Mouse (Mus musculus): ENCODE data around the gene Zfyve1. TPM values are rescaled to one million over a fixed set of nuclear protein-coding genes. Genes with fewer than 3 reads are reported as not detected.
A peak's percentile ranks its signal among the peaks of the same experiment; 100 is the strongest.
"Not testable (repeated sequence)": the region's sequence is repeated elsewhere in the genome, so short reads cannot be mapped to it uniquely, and the experiment has no call there.

Gene Zfyve1
- 17.9 and 18.2 TPM in 2 replicates for polyA plus RNA-seq (2015; fragmentation: Nextera tagmentation; extraction: Ambion mirVana)

DNA sequence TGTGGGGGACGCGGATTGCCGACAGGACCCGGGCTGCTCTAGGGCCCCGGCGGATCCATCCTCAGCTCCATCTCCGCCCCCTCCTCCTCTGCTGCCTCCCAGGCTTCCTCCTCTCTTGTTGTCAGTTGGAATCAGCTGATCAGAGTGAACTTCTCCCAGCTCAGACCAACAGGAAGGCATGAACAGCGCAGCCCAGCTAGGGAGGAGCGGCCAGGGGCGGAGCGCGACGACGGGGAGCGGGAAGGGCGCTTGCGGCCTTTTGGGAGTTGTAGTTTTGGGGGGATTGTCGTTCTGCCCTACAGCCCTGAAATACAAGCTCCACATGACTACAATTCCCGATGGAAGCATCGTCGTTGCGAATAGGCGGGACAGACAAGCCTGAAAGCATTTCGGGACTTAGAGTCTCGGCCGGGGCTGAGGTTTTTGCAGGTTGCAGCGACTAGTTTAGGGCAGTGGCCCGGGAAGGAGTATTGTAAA lies at the start of gene Zfyve1:
Zfyve1 (minus strand) TSS at position 198 of the 477 bp plus-strand sequence.
- H3K27me3 ChIP-seq, result no peaks in the 10 kb centered on the region
- ATAC-seq (ENCODE audit: insufficient number of reproducible peaks, low FRiP score, low TSS enrichment, low read depth), result peak; percentile 98
- no peaks in the 10 kb centered on the region for H3K9me3 ChIP-seq
- H3K4me3 ChIP-seq, result peak within 1 kb of the TSS; percentile 95
- peak within 1 kb of the TSS; percentile 94 for H3K9ac ChIP-seq
- peak within 1 kb of the TSS; percentile 57 for H3K4me2 ChIP-seq
- peaks cover 22% of the 10 kb centered on the region for H3K36me3 ChIP-seq
- H3K4me1 ChIP-seq, result peaks cover 21% of the 10 kb centered on the region
- peak within 1 kb of the TSS; percentile 89 for H3K27ac ChIP-seq
- under 1% methylated on average over 28 of the region's 28 CpGs for WGBS

DNA sequence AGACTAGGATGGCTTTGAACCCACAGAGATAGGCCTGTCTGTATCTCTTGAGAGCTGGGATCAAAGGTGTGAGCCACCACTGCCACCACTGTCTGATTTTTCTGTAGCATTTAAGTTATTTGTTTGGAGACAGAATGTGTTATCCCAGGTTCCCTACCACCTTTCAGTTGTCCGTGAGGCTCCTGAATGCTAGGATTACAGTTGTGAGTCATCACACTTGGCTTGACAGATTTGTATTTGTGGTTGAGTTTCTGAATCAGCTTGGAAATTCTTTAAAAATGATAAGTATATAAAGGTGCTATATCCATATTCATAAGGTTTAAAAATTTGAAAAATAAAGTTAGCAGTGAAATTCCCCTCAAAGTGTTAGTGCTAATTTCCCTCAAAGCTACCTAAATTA lies 46.1 kb upstream of the Zfyve1 start:
- Histone ChIP-seq H3K27ac (no peak overlapping the region), H3K4me2 (no peak overlapping the region), H3K4me1 (no peaks in the 10 kb centered on the region), H3K9ac (no peak overlapping the region), H3K27me3 (no peaks in the 10 kb centered on the region), H3K36me3 (peaks cover 47% of the 10 kb centered on the region), H3K4me3 (no peak overlapping the region), H3K9me3 (no peaks in the 10 kb centered on the region)
- 89% methylated on average over 1 of the region's 1 CpGs for WGBS
- ATAC-seq (ENCODE audit: insufficient number of reproducible peaks, low FRiP score, low TSS enrichment, low read depth), result no peak

DNA sequence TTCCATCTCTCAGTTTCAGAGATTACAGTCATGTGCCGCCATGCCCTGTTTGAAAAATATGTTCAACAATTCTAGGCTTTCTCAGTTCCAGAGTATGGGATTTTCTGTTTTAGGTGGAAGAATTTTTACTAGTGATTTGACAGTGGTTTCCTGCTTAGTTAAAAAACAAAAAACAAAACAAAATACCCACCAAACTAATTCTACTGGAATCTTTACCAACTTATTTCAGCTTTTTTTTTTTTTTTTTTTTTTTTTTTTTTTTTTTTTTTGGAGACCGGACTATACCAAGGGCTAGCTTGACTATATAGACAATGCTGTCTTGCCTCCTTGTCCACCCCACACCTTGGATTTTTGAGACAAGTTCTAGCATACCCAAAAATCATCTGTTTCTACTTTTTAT lies 44.2 kb upstream of the Zfyve1 start:
- H3K4me2 ChIP-seq, result no peak overlapping the region
- H3K27me3 ChIP-seq, result no peaks in the 10 kb centered on the region
- no peak overlapping the region for H3K4me3 ChIP-seq
- no peak overlapping the region for H3K9ac ChIP-seq
- H3K36me3 ChIP-seq, result peaks cover 55% of the 10 kb centered on the region
- WGBS, result 92% methylated on average over 2 of the region's 2 CpGs
- H3K27ac ChIP-seq, result no peak overlapping the region
- no peaks in the 10 kb centered on the region for H3K4me1 ChIP-seq
- no peaks in the 10 kb centered on the region for H3K9me3 ChIP-seq
- ATAC-seq (ENCODE audit: insufficient number of reproducible peaks, low FRiP score, low TSS enrichment, low read depth), result no peak

DNA sequence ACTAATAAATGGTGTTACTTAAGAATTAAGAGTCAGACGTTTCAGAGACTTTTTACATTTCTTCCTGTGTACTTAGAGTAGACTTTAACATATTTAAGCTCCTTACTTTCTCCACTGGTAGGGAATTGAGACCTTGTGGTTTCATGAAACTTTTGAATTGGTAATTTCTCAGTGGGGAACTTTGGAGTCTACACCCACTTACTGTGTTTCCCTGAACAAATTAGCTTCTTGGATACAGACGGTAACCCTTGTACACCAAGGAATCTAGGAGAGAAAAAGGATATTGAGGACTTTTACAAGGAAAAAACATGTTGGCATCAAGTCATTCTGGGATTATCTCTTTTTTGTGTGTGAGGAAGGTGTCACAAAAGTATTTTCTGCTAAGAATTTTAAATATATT lies 36.8 kb upstream of the Zfyve1 start:
- no peak overlapping the region for H3K27ac ChIP-seq
- no peak overlapping the region for H3K9ac ChIP-seq
- no peaks in the 10 kb centered on the region for H3K9me3 ChIP-seq
- H3K4me3 ChIP-seq, result no peak overlapping the region
- no peaks in the 10 kb centered on the region for H3K27me3 ChIP-seq
- H3K4me1 ChIP-seq, result no peaks in the 10 kb centered on the region
- peaks cover 26% of the 10 kb centered on the region; the same call in 1 of the 2 replicates for H3K36me3 ChIP-seq
- no peak overlapping the region; the same call in 1 of the 2 replicates for H3K4me2 ChIP-seq
- WGBS, result 36% methylated on average over 2 of the region's 2 CpGs
- ATAC-seq (ENCODE audit: insufficient number of reproducible peaks, low FRiP score, low TSS enrichment, low read depth), result no peak

DNA sequence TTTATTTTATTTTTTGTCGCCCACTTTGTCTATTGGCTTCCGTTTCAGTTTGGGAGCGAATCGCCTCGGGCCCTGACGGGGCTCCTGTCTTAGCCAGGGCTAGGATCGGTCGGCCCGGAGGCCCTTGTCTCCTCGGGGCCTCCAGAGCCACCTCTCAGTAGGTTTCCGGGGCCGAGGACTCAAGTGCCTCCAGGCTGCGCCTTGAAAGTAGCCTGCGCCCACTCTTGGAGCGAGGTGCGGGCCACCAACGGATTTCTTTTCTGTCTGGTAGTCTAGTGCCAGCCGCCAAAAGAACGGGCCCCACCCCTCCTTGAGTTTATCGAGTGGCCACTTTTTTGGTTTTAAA lies 35.6 kb upstream of the Zfyve1 start:
- Histone ChIP-seq H3K4me1 (no peaks in the 10 kb centered on the region), H3K4me2 (peak overlapping the region; percentile 51), H3K9ac (peak overlapping the region; percentile 92), H3K27ac (peak overlapping the region; percentile 97), H3K4me3 (peak overlapping the region; percentile 74), H3K9me3 (no peaks in the 10 kb centered on the region), H3K27me3 (no peaks in the 10 kb centered on the region), H3K36me3 (peaks cover 21% of the 10 kb centered on the region; the same call in 1 of the 2 replicates)
- no peak for ATAC-seq (ENCODE audit: insufficient number of reproducible peaks, low FRiP score, low TSS enrichment, low read depth)
- 1% methylated on average over 20 of the region's 20 CpGs for WGBS

DNA sequence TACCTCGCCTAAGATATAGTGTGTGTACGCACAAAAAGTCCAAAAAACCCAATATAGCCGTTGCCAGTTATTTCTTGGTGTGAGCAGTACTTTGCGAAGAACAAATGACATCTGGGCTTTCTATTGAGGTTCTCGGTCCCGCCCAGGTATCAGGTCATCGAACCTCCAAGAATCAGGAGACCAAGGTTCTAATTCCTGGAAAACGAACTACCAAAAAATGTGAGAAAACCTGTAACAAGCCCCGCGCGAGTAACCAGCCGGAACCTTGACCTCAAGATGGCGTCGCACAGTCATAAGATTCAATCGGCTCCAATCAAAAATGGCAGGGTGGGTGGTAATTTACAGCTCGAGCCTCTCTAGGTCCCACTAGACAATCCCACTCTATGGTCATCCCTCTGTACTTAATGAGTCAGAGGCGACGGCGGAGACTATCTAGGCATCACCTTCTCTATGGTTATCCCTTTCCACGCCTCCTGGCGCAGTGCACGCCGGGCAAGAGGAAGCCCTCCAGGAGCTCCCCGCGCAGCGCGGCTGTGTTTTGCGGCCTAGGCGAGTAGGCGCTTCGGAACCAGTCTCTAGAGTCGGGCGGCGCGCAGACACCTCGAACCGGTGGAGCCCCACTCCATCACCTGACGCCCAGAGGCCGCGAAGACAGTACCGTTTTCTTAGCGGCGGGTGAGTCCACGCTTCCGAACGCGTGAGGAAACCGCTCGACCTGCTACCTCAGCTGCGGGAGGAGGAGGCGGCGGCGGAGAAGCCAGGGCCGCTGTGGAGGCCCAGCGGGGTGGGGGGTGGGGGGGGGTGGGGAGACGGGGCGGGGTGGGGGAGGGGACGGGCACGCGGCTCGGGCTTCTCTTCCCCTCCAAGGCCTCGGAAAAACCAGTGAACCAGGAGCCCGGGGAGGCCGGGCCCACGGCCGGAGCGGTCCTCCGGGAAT lies 35.0 kb upstream of the Zfyve1 start:
- ATAC-seq (ENCODE audit: insufficient number of reproducible peaks, low FRiP score, low TSS enrichment, low read depth), result peak; percentile 100
- Histone ChIP-seq H3K4me3 (peak overlapping the region; percentile 74), H3K36me3 (peaks cover 14% of the 10 kb centered on the region; the same call in 1 of the 2 replicates), H3K27me3 (no peaks in the 10 kb centered on the region), H3K9ac (peak overlapping the region; percentile 92), H3K4me2 (peak overlapping the region; percentile 51), H3K9me3 (no peaks in the 10 kb centered on the region), H3K27ac (peak overlapping the region; percentile 97), H3K4me1 (no peaks in the 10 kb centered on the region)
- under 1% methylated on average over 53 of the region's 68 CpGs for WGBS

DNA sequence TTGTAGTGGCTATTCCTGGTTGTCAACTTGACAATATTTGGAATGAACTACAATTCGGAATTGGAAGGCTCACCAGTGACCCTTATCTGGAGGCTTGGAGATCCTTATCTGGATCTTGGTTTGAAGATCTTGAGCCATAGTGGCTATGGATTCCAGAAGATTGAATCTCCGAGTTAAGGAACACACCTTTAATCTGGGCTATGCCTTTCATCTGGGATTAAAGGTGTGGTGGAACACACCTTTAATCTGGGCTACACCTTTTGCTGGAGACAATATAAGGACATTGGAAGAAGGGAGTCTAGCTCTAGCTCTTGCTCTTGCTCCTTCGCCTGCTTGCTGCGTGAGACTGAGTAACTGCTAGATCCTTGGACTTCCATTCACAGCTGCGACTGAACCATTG lies 33.9 kb upstream of the Zfyve1 start, which contains the start of gene Rbm25:
Rbm25 (plus strand) TSS at position 301 of the 400 bp plus-strand sequence.
- H3K27me3 ChIP-seq; ATAC-seq (ENCODE audit: insufficient number of reproducible peaks, low FRiP score, low TSS enrichment, low read depth); H3K4me1 ChIP-seq; H3K36me3 ChIP-seq; H3K9me3 ChIP-seq: not testable (repeated sequence)
- H3K4me3 ChIP-seq, result peak within 1 kb of the TSS; percentile 74
- no CpG with 5 or more reads among the region's 5 CpGs for WGBS
- peak within 1 kb of the TSS; percentile 92 for H3K9ac ChIP-seq
- H3K27ac ChIP-seq, result peak within 1 kb of the TSS; percentile 97
- peak within 1 kb of the TSS; percentile 46 for H3K4me2 ChIP-seq

DNA sequence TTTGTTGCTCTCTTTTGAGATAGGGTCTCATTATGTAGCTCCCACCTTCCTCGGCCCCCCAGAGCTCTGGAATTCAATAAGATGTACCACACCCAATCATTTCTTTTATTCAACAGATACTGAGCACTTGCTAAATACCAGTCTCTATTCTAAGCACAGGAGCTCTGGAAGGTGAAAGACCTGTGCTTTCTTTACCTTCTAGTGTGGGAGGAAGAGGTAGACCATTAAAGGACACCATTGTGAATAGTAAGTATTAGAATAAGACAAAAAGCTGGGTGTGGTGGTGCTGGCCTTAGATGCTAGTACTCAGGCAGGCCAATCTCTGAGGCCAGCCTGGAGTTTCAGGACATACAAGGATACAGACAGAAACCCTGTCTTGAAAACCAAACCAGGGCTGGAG lies 27.3 kb upstream of the Zfyve1 start:
- Histone ChIP-seq H3K9ac (no peak overlapping the region), H3K27ac (no peak overlapping the region), H3K4me3 (no peak overlapping the region), H3K4me2 (no peak overlapping the region), H3K9me3 (no peaks in the 10 kb centered on the region), H3K4me1 (no peaks in the 10 kb centered on the region), H3K36me3 (no peaks in the 10 kb centered on the region), H3K27me3 (no peaks in the 10 kb centered on the region)
- ATAC-seq (ENCODE audit: insufficient number of reproducible peaks, low FRiP score, low TSS enrichment, low read depth), result no peak
- 80% methylated on average over 1 of the region's 1 CpGs for WGBS

DNA sequence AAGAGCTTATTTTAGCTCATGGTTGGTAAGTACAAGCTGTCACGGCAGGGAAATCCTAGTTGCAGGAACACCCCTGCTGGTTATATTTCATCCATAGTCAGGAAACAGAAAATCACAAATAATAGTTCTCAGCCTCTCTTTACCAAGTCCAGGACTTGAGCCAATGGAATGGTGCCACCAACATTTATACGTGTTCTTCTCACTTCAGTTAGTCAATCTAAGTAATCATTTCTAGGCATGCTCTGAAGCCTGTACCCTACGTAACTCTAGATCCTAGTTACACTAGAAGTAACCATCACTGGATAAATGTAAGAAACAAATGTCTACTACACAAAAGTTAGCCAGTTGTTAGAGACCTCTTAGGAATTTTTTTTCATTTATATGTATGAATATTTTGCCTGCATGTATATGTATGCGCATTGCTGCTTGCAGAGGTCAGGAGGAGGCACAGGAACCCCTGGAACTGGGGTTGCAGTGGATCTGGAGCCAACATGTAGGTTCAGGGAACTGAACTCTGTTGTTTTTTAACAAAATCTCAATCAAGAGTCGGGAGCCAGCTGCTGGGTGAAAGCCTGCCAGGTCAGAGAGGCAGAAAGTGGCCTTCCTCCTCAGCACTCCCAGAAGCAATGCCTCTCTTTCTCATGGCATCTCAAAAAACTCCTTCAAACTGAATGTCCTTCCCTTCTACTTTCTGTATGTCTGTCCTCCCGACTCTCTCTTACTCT lies 25.2 kb upstream of the Zfyve1 start:
- Histone ChIP-seq H3K9ac (no peak overlapping the region), H3K4me1 (no peaks in the 10 kb centered on the region), H3K9me3 (no peaks in the 10 kb centered on the region), H3K4me3 (no peak overlapping the region), H3K36me3 (no peaks in the 10 kb centered on the region), H3K27ac (no peak overlapping the region), H3K27me3 (no peaks in the 10 kb centered on the region), H3K4me2 (no peak overlapping the region)
- WGBS, result 74% methylated on average over 6 of the region's 6 CpGs
- ATAC-seq (ENCODE audit: insufficient number of reproducible peaks, low FRiP score, low TSS enrichment, low read depth), result no peak

DNA sequence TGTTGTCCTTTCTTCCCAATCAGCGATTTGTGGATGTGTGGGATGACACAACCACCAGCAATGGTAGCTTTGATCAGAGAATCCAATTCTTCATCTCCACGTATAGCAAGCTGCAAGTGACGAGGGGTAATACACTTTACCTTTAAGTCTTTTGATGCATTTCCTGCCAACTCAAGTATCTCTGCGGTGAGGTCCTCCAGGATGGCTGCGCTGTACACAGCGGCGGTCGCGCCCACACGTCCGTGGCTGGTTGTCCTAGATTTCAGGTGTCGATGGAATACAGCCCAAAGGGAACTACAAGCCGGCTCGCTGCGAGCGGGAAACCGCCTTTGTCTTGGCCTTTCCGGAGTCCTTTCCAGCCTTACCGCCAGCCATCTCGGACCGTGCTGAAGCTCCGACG lies 23.7 kb upstream of the Zfyve1 start:
- ATAC-seq (ENCODE audit: insufficient number of reproducible peaks, low FRiP score, low TSS enrichment, low read depth); H3K27me3 ChIP-seq; H3K4me2 ChIP-seq; H3K27ac ChIP-seq; H3K36me3 ChIP-seq; H3K4me3 ChIP-seq; H3K4me1 ChIP-seq; H3K9ac ChIP-seq; H3K9me3 ChIP-seq: not testable (repeated sequence)
- WGBS, result 66% methylated on average over 23 of the region's 23 CpGs

DNA sequence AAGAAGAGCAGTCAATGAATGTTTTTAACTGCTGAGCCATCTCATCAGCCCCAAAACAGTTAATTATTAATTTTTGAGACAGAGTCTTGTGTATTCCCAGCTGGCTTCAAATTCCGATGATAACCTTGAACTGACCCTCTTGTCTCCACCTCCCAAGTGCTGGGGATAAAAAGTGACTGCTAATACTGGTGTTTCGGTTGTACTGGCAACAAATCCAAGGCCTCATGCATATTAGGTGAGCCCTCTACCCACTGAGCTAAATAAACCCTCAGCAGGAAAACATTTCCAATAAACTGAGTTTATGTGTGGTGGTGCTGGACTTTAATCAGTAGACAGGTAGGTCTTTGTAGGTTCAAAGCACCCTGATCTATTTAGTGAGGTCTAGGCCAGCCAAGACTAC lies 22.0 kb upstream of the Zfyve1 start:
- Histone ChIP-seq H3K4me3 (no peak overlapping the region), H3K4me1 (no peaks in the 10 kb centered on the region), H3K4me2 (no peak overlapping the region), H3K27ac (no peak overlapping the region), H3K27me3 (no peaks in the 10 kb centered on the region), H3K9me3 (no peaks in the 10 kb centered on the region), H3K36me3 (no peaks in the 10 kb centered on the region), H3K9ac (no peak overlapping the region)
- no peak for ATAC-seq (ENCODE audit: insufficient number of reproducible peaks, low FRiP score, low TSS enrichment, low read depth)
- WGBS, result 61% methylated on average over 2 of the region's 2 CpGs

DNA sequence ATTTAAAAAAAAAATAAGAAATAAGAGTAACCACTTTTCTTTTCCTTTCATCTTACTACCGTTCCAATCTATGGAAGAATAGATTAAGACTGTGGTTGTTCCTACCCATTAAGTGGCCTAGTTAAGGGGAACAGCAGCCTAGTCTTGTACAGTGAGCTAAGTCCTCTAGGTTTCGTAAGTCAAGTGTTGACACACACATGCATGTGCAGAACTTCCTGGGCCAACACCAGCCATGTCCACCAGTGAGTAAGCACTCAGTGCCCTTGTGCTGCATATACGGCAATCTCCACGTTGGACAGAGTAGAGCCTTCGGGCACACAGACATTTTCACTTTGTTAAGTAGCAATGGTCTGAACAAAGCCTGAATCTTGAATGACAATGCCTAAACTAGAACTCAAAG lies 20.2 kb upstream of the Zfyve1 start:
- Histone ChIP-seq H3K4me1 (no peaks in the 10 kb centered on the region), H3K27ac (no peak overlapping the region), H3K4me3 (no peak overlapping the region), H3K9me3 (no peaks in the 10 kb centered on the region), H3K27me3 (no peaks in the 10 kb centered on the region), H3K36me3 (no peaks in the 10 kb centered on the region), H3K4me2 (no peak overlapping the region), H3K9ac (no peak overlapping the region)
- 92% methylated on average over 5 of the region's 5 CpGs for WGBS
- ATAC-seq (ENCODE audit: insufficient number of reproducible peaks, low FRiP score, low TSS enrichment, low read depth), result no peak

Data from limb, embryonic 15.5 days (tissue).